Mouse (Mus musculus): Measurements from ENCODE around the gene Dnase1l2. TPM values are rescaled to one million over a fixed set of nuclear protein-coding genes. Genes with fewer than 3 reads are reported as not detected.

Dnase1l2 gene
- polyA plus RNA-seq, 1 experiment from 2014 or later: 1.7 TPM

Other genes with a start within 250 kb of the Dnase1l2 start
- 5.0 and 5.2 TPM in 2 replicates for gene Tbc1d24, start 237.5 kb downstream of the Dnase1l2 start, polyA plus RNA-seq (2014; fragmentation: Nextera tagmentation; extraction: Ambion mirVana)
- 9.2 and 9.5 TPM in 2 replicates for gene Ntn3, start 233.6 kb downstream of the Dnase1l2 start, polyA plus RNA-seq (2014; fragmentation: Nextera tagmentation; extraction: Ambion mirVana)
- 21.9 and 23.4 TPM in 2 replicates for gene Tedc2, start 222.3 kb downstream of the Dnase1l2 start, polyA plus RNA-seq (2014; fragmentation: Nextera tagmentation; extraction: Ambion mirVana)
- 103 and 108 TPM in 2 replicates for gene Ccnf, start 191.6 kb downstream of the Dnase1l2 start, polyA plus RNA-seq (2014; fragmentation: Nextera tagmentation; extraction: Ambion mirVana)
- not detected in 2 replicates for gene Abca17, start 92.0 kb downstream of the Dnase1l2 start, polyA plus RNA-seq (2014; fragmentation: Nextera tagmentation; extraction: Ambion mirVana)
- 3.0 and 4.0 TPM in 2 replicates for gene Abca3, start 91.2 kb downstream of the Dnase1l2 start, polyA plus RNA-seq (2014; fragmentation: Nextera tagmentation; extraction: Ambion mirVana)
- 409 and 410 TPM in 2 replicates for gene Rnps1, start 28.5 kb downstream of the Dnase1l2 start, polyA plus RNA-seq (2014; fragmentation: Nextera tagmentation; extraction: Ambion mirVana)
- gene Eci1, start 16.5 kb downstream of the Dnase1l2 start, polyA plus RNA-seq (2014; fragmentation: Nextera tagmentation; extraction: Ambion mirVana): 90.0 and 91.7 TPM in 2 replicates
- 23.9 and 26.3 TPM in 2 replicates for gene E4f1, start 27.2 kb upstream of the Dnase1l2 start, polyA plus RNA-seq (2014; fragmentation: Nextera tagmentation; extraction: Ambion mirVana)
- 64.1 and 67.3 TPM in 2 replicates for gene Pgp, start 27.3 kb upstream of the Dnase1l2 start, polyA plus RNA-seq (2014; fragmentation: Nextera tagmentation; extraction: Ambion mirVana)
- gene Bricd5, start 30.8 kb upstream of the Dnase1l2 start, polyA plus RNA-seq (2014; fragmentation: Nextera tagmentation; extraction: Ambion mirVana): 0.21 and 0.51 TPM in 2 replicates
- gene Mlst8, start 36.0 kb upstream of the Dnase1l2 start, polyA plus RNA-seq (2014; fragmentation: Nextera tagmentation; extraction: Ambion mirVana): 30.3 and 36.2 TPM in 2 replicates
- gene Caskin1, start 45.5 kb upstream of the Dnase1l2 start, polyA plus RNA-seq (2014; fragmentation: Nextera tagmentation; extraction: Ambion mirVana): 2.3 and 2.5 TPM in 2 replicates
- 89.3 and 102 TPM in 2 replicates for gene Traf7, start 84.8 kb upstream of the Dnase1l2 start, polyA plus RNA-seq (2014; fragmentation: Nextera tagmentation; extraction: Ambion mirVana)
- 1.8 and 3.1 TPM in 2 replicates for gene Rab26, start 91.1 kb upstream of the Dnase1l2 start, polyA plus RNA-seq (2014; fragmentation: Nextera tagmentation; extraction: Ambion mirVana)
- gene Pkd1, start 106.7 kb upstream of the Dnase1l2 start, polyA plus RNA-seq (2014; fragmentation: Nextera tagmentation; extraction: Ambion mirVana): 20.8 and 22.5 TPM in 2 replicates
- 62.7 and 66.8 TPM in 2 replicates for gene Tsc2, start 189.5 kb upstream of the Dnase1l2 start, polyA plus RNA-seq (2014; fragmentation: Nextera tagmentation; extraction: Ambion mirVana)
- 19.5 and 23.2 TPM in 2 replicates for gene Nthl1, start 189.6 kb upstream of the Dnase1l2 start, polyA plus RNA-seq (2014; fragmentation: Nextera tagmentation; extraction: Ambion mirVana)
- 59.3 and 60.4 TPM in 2 replicates for gene Slc9a3r2, start 207.2 kb upstream of the Dnase1l2 start, polyA plus RNA-seq (2014; fragmentation: Nextera tagmentation; extraction: Ambion mirVana)
- gene Npw, start 215.4 kb upstream of the Dnase1l2 start, polyA plus RNA-seq (2014; fragmentation: Nextera tagmentation; extraction: Ambion mirVana): 0.31 and 0.54 TPM in 2 replicates
- gene Zfp598, start 226.6 kb upstream of the Dnase1l2 start, polyA plus RNA-seq (2014; fragmentation: Nextera tagmentation; extraction: Ambion mirVana): 36.3 and 42.0 TPM in 2 replicates
- gene Syngr3, start 246.8 kb upstream of the Dnase1l2 start, polyA plus RNA-seq (2014; fragmentation: Nextera tagmentation; extraction: Ambion mirVana): 6.6 and 6.9 TPM in 2 replicates

All from limb, embryonic 11.5 days (tissue).